In genomic region chr15:62178568-62178967, GRCm38 (mm10) we compare ENCODE assay signal across 21 mouse cellular contexts.
A peak's percentile ranks its signal among the peaks of the same experiment; 100 is the strongest.
DNase-seq lines count a peak whose midpoint lies in the region; ATAC-seq and TF ChIP-seq lines count a peak whose summit lies in the region.
"Had no signal": no experiment of that assay in that cellular context is flagged by ENCODE, and none has a peak within 500 bp of the region (broad histone marks: within the 10 kb centered on the region; RNA-seq: fewer than 3 reads in every experiment).

No protein-coding gene starts in this region.

- in situ Hi-C loops in CH12.LX (cut with MboI; ENCODE audit: low pct_ligation_motif_present, low pct_unique_long_range_greater_than_20kb, low sequenced_read_pairs), result no loop called here

- no peak overlapping the region for H3K9ac ChIP-seq in liver, embryonic 13.5 days
- H3K9ac ChIP-seq in liver, postnatal 0 days (replicated peaks), result no peak overlapping the region
- peak overlapping the region; percentile 27 for H3K9ac ChIP-seq in CH12.LX (ENCODE audit: insufficient read depth, low read depth)
- H3K9ac ChIP-seq: forebrain, embryonic 13.5 days; hindbrain, embryonic 12.5 days; hindbrain, embryonic 15.5 days had no signal

- H3K9me3 ChIP-seq in liver, embryonic 13.5 days (replicated peaks), result no peaks in the 10 kb centered on the region
- no peaks in the 10 kb centered on the region for H3K9me3 ChIP-seq in liver, postnatal 0 days (ENCODE audit: low read length)
- no peaks in the 10 kb centered on the region for H3K9me3 ChIP-seq in CH12.LX (replicated peaks; ENCODE audit: low read length)
- H3K9me3 ChIP-seq: forebrain, embryonic 10.5 days; forebrain, embryonic 13.5 days; heart, embryonic 10.5 days; hindbrain, embryonic 12.5 days; hindbrain, embryonic 15.5 days had no signal

- peaks cover 13% of the 10 kb centered on the region; the same call in 1 of the 2 replicates for H3K36me3 ChIP-seq in liver, embryonic 13.5 days
- no peaks in the 10 kb centered on the region for H3K36me3 ChIP-seq in liver, postnatal 0 days (replicated peaks; ENCODE audit: insufficient read depth, low read length)
- peaks cover 44 to 83% of the 10 kb centered on the region in 2 experiments for H3K36me3 ChIP-seq in CH12.LX (replicated peaks in 1 of 2; ENCODE audit: control insufficient read depth in 1 of 2, insufficient read depth in 1 of 2, low read length in 1 of 2)
- H3K36me3 ChIP-seq: forebrain, embryonic 10.5 days; heart, embryonic 10.5 days; hindbrain, embryonic 12.5 days; hindbrain, embryonic 15.5 days had no signal

- no peaks in the 10 kb centered on the region for H3K27me3 ChIP-seq in liver, embryonic 13.5 days
- H3K27me3 ChIP-seq in liver, postnatal 0 days (ENCODE audit: insufficient read depth, low read length), result no peaks in the 10 kb centered on the region
- no peaks in the 10 kb centered on the region for H3K27me3 ChIP-seq in CH12.LX (replicated peaks)
- H3K27me3 ChIP-seq: forebrain, embryonic 13.5 days; hindbrain, embryonic 12.5 days; hindbrain, embryonic 15.5 days had no signal

- no peak for DNase-seq in liver, embryonic 13.5 days
- no peak for DNase-seq in liver, postnatal 0 days
- DNase-seq in lung, postnatal 36 days, result peak; percentile 13
- DNase-seq in lung, postnatal 14 days, result no peak
- DNase-seq in CH12.LX (ENCODE audit: extremely low read depth), result no peak
- DNase-seq in thymus, postnatal 10 days (ENCODE audit: low spot score in 2 of 2), result no peak
- DNase-seq in retina, embryonic 14.5 days (ENCODE audit: low spot score), result no peak
- DNase-seq: adrenal gland, adult 8-10 months; adrenal gland, postnatal 25 days; cerebellum, adult 11-12 months; cerebellum, adult 8-10 months; cerebellum, postnatal 10 days; cerebellum, postnatal 36 days; gastrocnemius, postnatal 25 days; heart, adult 2 months had no signal

- H3K4me2 ChIP-seq in liver, embryonic 13.5 days, result no peak overlapping the region
- no peak overlapping the region for H3K4me2 ChIP-seq in liver, postnatal 0 days (ENCODE audit: low read depth, low read length)
- no peak overlapping the region for H3K4me2 ChIP-seq in CH12.LX (ENCODE audit: insufficient read depth, low read depth, poor library complexity, severe bottlenecking)
- H3K4me2 ChIP-seq: forebrain, embryonic 13.5 days; hindbrain, embryonic 12.5 days; hindbrain, embryonic 15.5 days had no signal

- peak; percentile 46; the same call in 1 of the 2 replicates for TF ChIP-seq POLR2A in CH12.LX (IDR thresholded peaks at IDR 0.05; ENCODE audit: low read depth, low read length)

- TF ChIP-seq EP300 in liver, postnatal 0 days (IDR thresholded peaks at IDR 0.05; ENCODE audit: low read depth), result no peak
- no peak for TF ChIP-seq EP300 in CH12.LX (IDR thresholded peaks at IDR 0.05; ENCODE audit: low read length)

- TF ChIP-seq RAD21 in CH12.LX (IDR thresholded peaks at IDR 0.05; ENCODE audit: low read depth, low read length), result no peak

- H3K4me1 ChIP-seq in liver, embryonic 13.5 days (replicated peaks), result peaks cover 24% of the 10 kb centered on the region
- peaks cover 2% of the 10 kb centered on the region; the same call in 1 of the 2 replicates for H3K4me1 ChIP-seq in liver, postnatal 0 days (ENCODE audit: insufficient read depth)
- peaks cover 60 to 95% of the 10 kb centered on the region in 2 experiments for H3K4me1 ChIP-seq in CH12.LX (ENCODE audit: control insufficient read depth in 1 of 2, insufficient read depth in 2 of 2)
- H3K4me1 ChIP-seq: forebrain, embryonic 13.5 days; hindbrain, embryonic 12.5 days; hindbrain, embryonic 15.5 days had no signal

- dilution Hi-C loops in CH12.LX (cut with MboI; ENCODE audit: extremely low pct_ligation_motif_present, extremely low pct_unique_long_range_greater_than_20kb, low sequenced_read_pairs), result no loop called here

- no peak for TF ChIP-seq CTCF in liver, postnatal 0 days (IDR thresholded peaks at IDR 0.05; ENCODE audit: low read depth)
- TF ChIP-seq CTCF in CH12.LX (conservative IDR thresholded peaks at IDR 0.05 in 1 of 2, IDR thresholded peaks at IDR 0.05 in 1 of 2; ENCODE audit: low read depth in 2 of 2, low read length in 2 of 2), result no peak

- peaks cover 73% of the 10 kb centered on the region for H3K79me2 ChIP-seq in CH12.LX (replicated peaks; ENCODE audit: control insufficient read depth, extremely low read depth, insufficient read depth, poor library complexity, severe bottlenecking)

- 80% methylated on average over 6 of the region's 6 CpGs for WGBS in liver, embryonic 13.5 days (ENCODE audit: insufficient replicate concordance)
- WGBS in liver, postnatal 0 days (ENCODE audit: insufficient replicate concordance), result 69% methylated on average over 6 of the region's 6 CpGs

- H3K4me3 ChIP-seq in liver, embryonic 13.5 days (replicated peaks), result no peak overlapping the region
- no peak overlapping the region for H3K4me3 ChIP-seq in liver, postnatal 0 days (ENCODE audit: low read depth, low read length)
- no peak overlapping the region for H3K4me3 ChIP-seq in CH12.LX (replicated peaks in 1 of 3; ENCODE audit: low read depth in 2 of 3, low read length in 2 of 3, poor library complexity in 1 of 3)
- H3K4me3 ChIP-seq: forebrain, embryonic 10.5 days; forebrain, embryonic 13.5 days; heart, adult 2 months; heart, embryonic 10.5 days; hindbrain, embryonic 12.5 days; hindbrain, embryonic 15.5 days had no signal

- H3K27ac ChIP-seq in liver, embryonic 13.5 days, result peak overlapping the region; percentile 14; the same call in 1 of the 2 replicates
- H3K27ac ChIP-seq in liver, postnatal 0 days (ENCODE audit: low read depth), result no peak overlapping the region
- peak overlapping the region; percentile 71 for H3K27ac ChIP-seq in CH12.LX (ENCODE audit: insufficient read depth, low read depth)
- H3K27ac ChIP-seq: forebrain, embryonic 10.5 days; forebrain, embryonic 13.5 days; heart, adult 2 months; heart, embryonic 10.5 days; hindbrain, embryonic 12.5 days; hindbrain, embryonic 15.5 days had no signal

- no peak for ATAC-seq in liver, embryonic 13.5 days (ENCODE audit: low read depth)
- no peak for ATAC-seq in liver, postnatal 0 days
- ATAC-seq: forebrain, embryonic 13.5 days; forebrain, embryonic 16.5 days had no signal

TF ChIP-seq in CH12.LX, 34 proteins besides CTCF, POLR2A, EP300 and RAD21:
- no peak for TF ChIP-seq ZKSCAN1 (IDR thresholded peaks at IDR 0.05; ENCODE audit: borderline replicate concordance, low read depth, low read length)
- no peak for TF ChIP-seq USF1 (IDR thresholded peaks at IDR 0.05; ENCODE audit: low read depth, low read length)
- TF ChIP-seq CHD2 (IDR thresholded peaks at IDR 0.05; ENCODE audit: low read length), result no peak
- no peak for TF ChIP-seq ZMIZ1 (IDR thresholded peaks at IDR 0.05; ENCODE audit: low read depth, low read length)
- TF ChIP-seq E2F4 (IDR thresholded peaks at IDR 0.05; ENCODE audit: insufficient replicate concordance, low read depth, low read length), result no peak
- TF ChIP-seq MXI1 (IDR thresholded peaks at IDR 0.05; ENCODE audit: low read depth, low read length), result no peak
- 0 out of 2 replicates have a peak, but pooled peaks have one; percentile 36 for TF ChIP-seq CHD1 (IDR thresholded peaks at IDR 0.05; ENCODE audit: low read depth, low read length)
- TF ChIP-seq ETS1 (conservative IDR thresholded peaks at IDR 0.05; ENCODE audit: low read depth, low read length), result no peak; the same call in 1 of the 2 replicates
- TF ChIP-seq POLR2AphosphoS2 (IDR thresholded peaks at IDR 0.05; ENCODE audit: low read depth, low read length), result peak; percentile 21; the same call in 1 of the 2 replicates
- TF ChIP-seq MYC (IDR thresholded peaks at IDR 0.05; ENCODE audit: low read depth, low read length), result no peak
TF ChIP-seq in CH12.LX: peak in this region for 2.
